Mouse (Mus musculus) B cell, adult (primary cell): ENCODE measurements around the gene Dhx58. TPM values are rescaled to one million over a fixed set of nuclear protein-coding genes. Genes with fewer than 3 reads are reported as not detected.

ENCODE experiments used
- total RNA-seq: library from RNA; stranded (reverse); gene quantifications from 4 replicates; pipeline ENCODE4 v1.2.4, GENCODE M21; 2023; ENCODE audit not compliant: inconsistent age

Dhx58 gene
- total RNA-seq, result 18.4 to 28.4 TPM (median 20.7 TPM) in 4 replicates

DNA sequence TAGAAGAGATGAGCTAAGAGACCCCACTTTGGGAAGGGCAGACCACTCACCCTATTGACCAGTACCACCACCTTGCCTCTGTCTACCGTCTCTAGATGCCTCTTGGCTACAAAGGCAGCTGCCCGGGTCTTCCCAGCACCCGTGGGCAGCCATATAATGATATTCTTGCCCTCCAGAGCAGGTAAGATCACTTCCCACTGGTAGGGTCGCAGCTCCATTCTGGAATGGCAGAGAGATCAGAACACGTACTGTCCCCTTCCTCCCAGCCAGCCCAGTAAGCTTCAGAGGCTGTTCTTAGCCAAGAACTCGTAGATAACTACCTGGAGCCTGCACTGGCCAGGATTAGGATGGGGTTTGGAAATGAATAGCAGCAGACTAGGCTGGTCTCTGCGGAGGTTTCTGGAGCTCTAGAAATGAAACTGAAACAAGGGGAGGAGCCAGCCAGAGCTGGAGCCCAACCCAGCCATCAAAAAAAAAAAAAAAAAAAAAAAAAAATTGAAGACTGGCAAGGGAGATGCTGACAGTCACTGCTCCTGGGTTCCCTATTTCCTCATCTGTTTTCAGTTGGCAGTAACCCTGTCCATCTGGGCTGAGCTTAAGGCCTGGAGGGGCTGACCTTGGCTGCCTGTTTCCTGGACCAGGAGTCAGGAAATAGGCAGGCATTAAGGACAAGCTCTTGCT, at the start of gene Dhx58:
Gene Dhx58, minus strand, starts transcription at position 421 of the 681 bp plus-strand sequence.

DNA sequence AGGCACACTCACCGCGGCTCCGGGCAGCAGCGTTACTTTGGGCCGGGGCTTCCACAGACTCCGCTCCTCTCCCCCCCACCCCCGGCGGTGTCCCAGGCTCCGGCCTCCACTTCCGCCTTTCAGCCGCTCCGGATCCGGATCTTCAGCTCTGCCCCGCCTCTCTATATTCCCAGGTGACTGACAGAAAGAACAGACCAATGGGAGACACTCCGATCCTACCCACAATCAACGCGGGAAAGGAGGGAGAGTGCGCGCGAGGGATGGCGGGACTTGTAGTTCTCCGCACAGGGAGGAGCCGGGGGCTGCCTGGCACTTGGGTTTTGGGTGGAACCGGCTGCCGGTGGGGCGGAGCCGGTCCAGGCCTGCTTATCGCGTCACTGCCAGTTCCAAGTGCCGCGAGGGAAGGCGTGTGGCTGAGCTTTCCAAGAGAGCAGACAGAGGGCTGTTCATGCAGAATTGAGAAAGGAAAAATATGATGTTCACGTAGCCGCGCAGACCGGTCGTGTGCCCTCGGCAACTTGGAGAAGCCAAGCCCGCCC, 34.1 kb upstream of the Dhx58 start, which contains the start of gene Rab5c:
Gene Rab5c, minus strand, starts transcription at position 150 of the 539 bp plus-strand sequence.

DNA sequence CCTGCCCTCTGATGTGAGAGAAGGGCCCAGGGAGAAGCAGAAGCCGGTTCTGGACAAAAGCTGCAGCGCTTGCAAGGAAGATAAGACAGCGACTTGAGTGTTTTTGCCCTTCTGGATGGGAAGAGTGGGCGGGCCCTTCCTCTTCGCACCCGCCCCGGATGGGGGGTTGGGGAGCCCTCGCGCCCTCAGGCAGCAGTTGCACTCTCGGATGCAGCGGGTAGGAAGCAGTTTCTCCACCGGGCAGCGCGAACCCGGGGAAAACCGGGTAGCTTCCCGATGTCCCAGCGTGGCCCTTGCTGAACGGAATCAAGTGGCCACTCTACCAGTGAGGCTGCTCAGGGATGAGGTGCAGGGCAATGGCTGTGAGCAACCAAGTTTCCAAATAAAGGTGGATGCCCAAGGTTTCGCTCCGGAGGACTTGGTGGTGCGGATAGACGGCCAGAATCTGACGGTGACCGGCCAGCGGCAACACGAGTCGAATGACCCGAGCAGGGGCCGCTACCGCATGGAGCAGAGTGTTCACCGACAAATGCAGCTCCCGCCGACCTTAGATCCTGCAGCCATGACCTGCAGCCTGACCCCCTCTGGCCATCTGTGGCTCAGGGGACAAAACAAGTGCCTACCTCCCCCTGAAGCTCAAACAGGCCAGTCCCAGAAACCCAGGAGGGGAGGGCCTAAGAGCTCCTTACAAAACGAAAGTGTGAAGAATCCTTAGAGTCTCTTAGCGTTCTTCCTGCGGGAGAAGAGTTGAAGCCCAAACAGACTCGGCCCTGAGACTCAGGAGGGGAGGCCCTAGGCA, 9.9 kb upstream of the Dhx58 start, which contains the start of gene Hspb9:
Gene Hspb9, plus strand, starts transcription at position 116 of the 799 bp plus-strand sequence.

DNA sequence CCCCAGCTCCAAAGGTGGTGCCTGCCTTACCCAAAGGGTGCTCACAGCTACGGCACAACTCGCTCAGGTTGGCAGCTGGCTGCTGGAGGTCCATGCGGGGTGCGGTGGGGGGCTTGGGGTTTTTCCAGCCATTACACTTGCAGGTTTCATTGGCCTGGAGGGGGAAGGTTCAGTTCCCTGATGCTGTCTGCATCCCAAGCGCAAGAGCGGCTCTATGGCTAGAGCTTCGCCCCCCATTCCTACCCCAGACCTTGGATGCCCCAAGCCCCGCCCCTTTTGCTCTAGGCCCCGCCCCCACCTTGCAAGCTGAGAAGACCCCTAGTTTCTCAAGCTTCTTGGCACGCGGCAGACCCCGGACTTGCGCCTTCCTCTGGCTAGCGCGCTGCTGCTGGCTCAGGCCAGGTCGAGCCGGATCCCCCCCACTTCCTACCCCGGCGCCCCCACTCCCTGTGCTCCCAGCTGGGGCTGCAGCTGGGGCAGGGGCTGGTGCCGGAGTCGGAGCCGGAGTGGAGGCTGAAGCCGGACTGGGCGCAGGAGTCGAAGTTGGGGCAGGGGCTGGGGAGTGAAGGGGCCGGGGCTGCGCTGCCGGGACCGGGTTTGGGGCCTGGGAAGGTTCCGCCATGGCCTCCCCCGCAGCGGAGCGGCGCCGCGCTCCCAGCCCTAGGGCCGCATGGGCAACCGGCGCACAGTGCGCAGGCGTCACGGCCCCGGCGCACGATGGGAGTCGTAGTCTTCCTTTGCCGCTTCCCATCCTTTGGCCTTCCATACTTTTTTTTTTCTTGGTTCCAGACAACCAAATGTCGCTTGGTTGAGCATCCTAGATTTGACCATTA, 7.9 kb upstream of the Dhx58 start, which contains the start of gene Kat2a:
Gene Kat2a, minus strand, starts transcription at position 683 of the 833 bp plus-strand sequence.

DNA sequence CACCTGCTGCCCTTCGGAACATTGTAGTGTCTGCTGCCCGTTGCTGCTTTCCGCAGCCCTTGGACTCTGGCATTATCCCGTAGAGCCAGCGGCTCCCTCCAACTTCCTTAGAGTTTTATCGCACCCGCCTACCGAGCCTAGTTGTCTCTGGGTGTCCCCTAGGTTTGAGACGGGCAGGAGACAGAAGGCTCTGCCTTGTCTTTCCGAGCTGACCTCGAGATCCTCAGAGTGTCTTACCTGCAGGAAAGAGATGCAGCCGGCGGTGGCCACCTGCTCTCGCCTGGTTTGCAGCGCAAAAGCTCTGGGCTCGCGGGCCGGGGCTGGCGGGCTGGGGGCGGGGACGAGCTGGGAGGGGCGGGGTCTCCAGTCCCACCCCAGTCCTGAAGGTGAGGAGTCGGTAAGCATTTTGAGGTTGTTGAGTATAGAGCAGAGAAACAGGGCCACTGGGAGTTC, 11.9 kb downstream of the Dhx58 start, which contains the start of gene Zfp385c:
Gene Zfp385c, minus strand, starts transcription at position 292 of the 453 bp plus-strand sequence.

Other genes with a start within 250 kb of the Dhx58 start
- 20.4 to 24.2 TPM (median 22.4 TPM) in 4 replicates for gene Klhl11, start 231.5 kb downstream of the Dhx58 start, total RNA-seq
- gene Acly, start 176.3 kb downstream of the Dhx58 start, total RNA-seq, result 158 to 172 TPM (median 161 TPM) in 4 replicates
- 0.32 to 0.51 TPM (median 0.39 TPM) in 3 of 4 replicates, not detected in the other for gene Ttc25, start 158.7 kb downstream of the Dhx58 start, total RNA-seq
- gene Cnp, start 129.4 kb downstream of the Dhx58 start, total RNA-seq, result 182 to 196 TPM (median 187 TPM) in 4 replicates
- 24.9 to 30.3 TPM (median 26.3 TPM) in 4 replicates for gene Nkiras2, start 85.0 kb downstream of the Dhx58 start, total RNA-seq
- gene Dnajc7, start 84.1 kb downstream of the Dhx58 start, total RNA-seq, result 460 to 496 TPM (median 474 TPM) in 4 replicates
- gene Zfp385c, start 11.8 kb downstream of the Dhx58 start, total RNA-seq, result 0.24 TPM in 1 of 4 replicates, not detected in the others
- gene Kat2a, start 8.2 kb upstream of the Dhx58 start, total RNA-seq, result 37.4 to 42.8 TPM (median 40.6 TPM) in 4 replicates
- gene Hspb9, start 9.6 kb upstream of the Dhx58 start, total RNA-seq, result not detected in 4 replicates
- 128 to 135 TPM (median 134 TPM) in 4 replicates for gene Rab5c, start 33.9 kb upstream of the Dhx58 start, total RNA-seq
- gene Kcnh4, start 55.7 kb upstream of the Dhx58 start, total RNA-seq, result 6.4 to 8.3 TPM (median 6.9 TPM) in 4 replicates
- not detected in 4 replicates for gene Hcrt, start 58.7 kb upstream of the Dhx58 start, total RNA-seq
- 17.9 to 27.2 TPM (median 20.3 TPM) in 4 replicates for gene Ghdc, start 66.7 kb upstream of the Dhx58 start, total RNA-seq
- gene Stat5b, start 146.5 kb upstream of the Dhx58 start, total RNA-seq, result 63.3 to 74.4 TPM (median 69.7 TPM) in 4 replicates
- 38.6 to 43.6 TPM (median 41.8 TPM) in 4 replicates for gene Stat5a, start 155.1 kb upstream of the Dhx58 start, total RNA-seq
- 235 to 266 TPM (median 245 TPM) in 4 replicates for gene Stat3, start 235.3 kb upstream of the Dhx58 start, total RNA-seq